Mouse (Mus musculus): ENCODE results near the gene Fbxl8.
A peak's percentile ranks its signal among the peaks of the same experiment; 100 is the strongest.
"Not testable (repeated sequence)": the region's sequence is repeated elsewhere in the genome, so short reads cannot be mapped to it uniquely, and the experiment has no call there.

Fbxl8 gene

GRCm38 (mm10) chr8:105285514-105285913 lies 21.1 kb downstream of the Fbxl8 start:
- DNase-seq, result no peak

DNA sequence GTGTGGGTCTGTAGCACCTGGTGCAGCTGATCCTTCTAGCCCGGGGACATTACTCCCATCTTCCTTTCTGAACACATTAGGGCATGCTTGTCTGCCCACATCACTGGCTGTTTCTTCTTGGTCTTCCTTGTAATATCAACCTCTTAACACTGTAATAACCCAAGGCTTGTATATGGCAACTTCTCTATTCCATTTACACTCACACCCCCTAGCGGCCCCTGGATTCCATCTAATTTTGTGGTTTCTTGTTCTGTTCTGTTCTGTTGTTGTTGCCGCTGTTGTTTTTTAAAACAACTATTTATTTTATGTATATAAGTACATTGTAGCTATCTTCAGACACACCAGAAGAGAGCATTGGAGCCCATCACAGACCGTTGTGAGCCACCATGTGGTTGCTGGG lies 22.5 kb downstream of the Fbxl8 start:
- no peak for DNase-seq

DNA sequence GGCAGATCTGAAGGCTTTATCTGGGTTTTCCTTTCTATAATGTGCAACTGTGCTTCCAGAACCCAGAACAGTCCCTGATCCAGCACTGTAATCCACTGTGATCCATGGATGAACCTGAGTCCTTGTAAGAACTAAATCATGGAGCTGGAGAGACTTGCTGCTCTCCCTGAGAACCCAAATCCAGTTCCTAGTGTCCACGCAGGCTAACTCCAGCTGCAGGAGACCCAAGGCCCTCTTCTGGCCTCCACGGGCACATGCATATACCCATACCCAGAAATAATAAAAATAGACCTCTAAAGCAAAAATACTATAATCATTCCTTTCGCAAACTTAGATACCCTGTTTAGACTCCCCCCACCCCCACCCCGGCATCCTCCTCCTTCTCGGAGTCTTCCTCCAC lies 23.8 kb downstream of the Fbxl8 start:
- no peak for DNase-seq

GRCm38 (mm10) chr8:105288958-105289732 lies 24.7 kb downstream of the Fbxl8 start:
- DNase-seq, result peak; percentile 95

- DNase-seq, result peak; percentile 44
Observed at GRCm38 (mm10) chr8:105289805-105290460, 25.5 kb downstream of the Fbxl8 start, which contains the start of gene 4931428F04Rik. Gene 4931428F04Rik, minus strand, starts transcription at chr8:105289864.

DNA sequence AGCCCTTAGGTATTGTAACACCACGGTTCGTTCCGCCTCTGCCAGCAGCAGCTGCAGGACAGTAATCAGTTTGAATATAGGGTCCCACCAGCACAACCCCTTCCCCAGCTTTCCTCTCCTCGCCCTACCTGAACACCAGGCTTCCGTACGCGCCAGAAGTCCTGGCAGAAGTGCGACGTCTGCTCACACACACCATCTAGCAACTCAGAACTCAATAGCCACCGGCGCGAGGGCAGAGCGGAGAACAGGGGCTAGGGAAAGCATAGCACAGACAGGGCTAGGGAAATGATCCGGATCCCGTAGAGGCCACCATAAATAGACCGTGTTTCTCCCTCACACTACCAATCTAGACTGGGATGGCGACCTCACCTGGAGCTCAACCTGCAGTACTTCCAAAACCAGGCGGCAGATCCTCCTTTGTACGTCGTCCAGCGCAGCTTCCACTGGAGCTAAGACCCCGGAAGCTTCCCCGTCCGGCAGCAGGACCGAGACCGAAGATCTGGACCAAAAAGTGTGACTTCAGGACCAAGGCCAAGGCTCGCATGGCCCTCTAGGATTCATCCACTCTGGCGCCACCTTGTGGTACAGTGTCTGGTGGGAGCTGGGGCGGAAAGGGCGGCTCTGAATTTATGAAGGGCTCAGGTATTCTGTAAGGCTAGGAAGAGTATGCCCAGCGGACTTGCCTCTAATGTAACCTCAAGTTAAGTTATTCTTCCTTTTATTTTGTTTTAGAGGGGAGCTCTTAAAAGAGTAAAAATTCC lies 26.3 kb downstream of the Fbxl8 start:
- DNase-seq, result peak; percentile 96

- DNase-seq, result not testable (repeated sequence)
Observed at GRCm38 (mm10) chr8:105291364-105291763, 26.9 kb downstream of the Fbxl8 start.

DNA sequence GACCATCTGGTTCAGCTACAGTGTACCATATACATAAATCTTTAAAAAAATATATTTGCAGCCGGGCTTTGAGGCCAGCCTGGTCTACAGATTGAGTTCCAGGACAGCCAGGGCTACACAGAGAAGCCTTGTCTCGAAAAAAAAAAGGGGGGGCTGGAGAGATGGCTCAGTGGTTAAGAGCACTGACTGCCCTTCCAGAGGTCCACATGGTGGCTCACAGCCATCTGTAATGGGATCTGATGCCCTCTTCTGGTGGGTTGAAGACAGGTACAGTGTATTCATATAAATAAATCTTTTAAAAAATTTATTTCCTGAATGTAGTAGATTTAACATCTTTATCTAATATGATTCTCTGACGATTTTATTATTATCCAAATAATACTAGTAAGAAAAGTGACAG lies 27.4 kb downstream of the Fbxl8 start:
- DNase-seq, result not testable (repeated sequence)

GRCm38 (mm10) chr8:105292471-105292870 lies 28.0 kb downstream of the Fbxl8 start:
- no peak for DNase-seq

- DNase-seq, result no peak
Observed at GRCm38 (mm10) chr8:105293405-105293804, 29.0 kb downstream of the Fbxl8 start.

DNA sequence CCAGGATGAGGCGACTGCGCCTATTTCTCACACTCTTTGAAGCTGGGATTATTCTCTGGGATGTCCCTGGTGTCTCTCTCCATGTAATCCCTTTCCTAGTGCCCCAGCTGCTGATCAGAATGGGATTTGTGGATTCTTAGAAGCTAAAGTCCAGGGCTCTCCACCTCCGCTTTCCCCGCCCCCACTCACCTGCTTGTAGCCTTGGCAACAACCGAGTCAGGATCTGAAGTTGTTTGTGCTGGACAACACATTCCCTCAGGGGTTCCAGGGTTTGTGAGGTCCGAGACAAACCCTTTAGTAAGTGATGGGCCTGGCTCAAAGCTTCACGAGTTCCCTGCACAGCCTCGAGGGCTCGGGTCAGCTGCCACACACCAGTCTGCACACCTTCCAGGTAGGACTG lies 30.3 kb downstream of the Fbxl8 start:
- DNase-seq, result peak; percentile 57

- DNase-seq, result no peak
Observed at GRCm38 (mm10) chr8:105295256-105295655, 30.8 kb downstream of the Fbxl8 start.

DNA sequence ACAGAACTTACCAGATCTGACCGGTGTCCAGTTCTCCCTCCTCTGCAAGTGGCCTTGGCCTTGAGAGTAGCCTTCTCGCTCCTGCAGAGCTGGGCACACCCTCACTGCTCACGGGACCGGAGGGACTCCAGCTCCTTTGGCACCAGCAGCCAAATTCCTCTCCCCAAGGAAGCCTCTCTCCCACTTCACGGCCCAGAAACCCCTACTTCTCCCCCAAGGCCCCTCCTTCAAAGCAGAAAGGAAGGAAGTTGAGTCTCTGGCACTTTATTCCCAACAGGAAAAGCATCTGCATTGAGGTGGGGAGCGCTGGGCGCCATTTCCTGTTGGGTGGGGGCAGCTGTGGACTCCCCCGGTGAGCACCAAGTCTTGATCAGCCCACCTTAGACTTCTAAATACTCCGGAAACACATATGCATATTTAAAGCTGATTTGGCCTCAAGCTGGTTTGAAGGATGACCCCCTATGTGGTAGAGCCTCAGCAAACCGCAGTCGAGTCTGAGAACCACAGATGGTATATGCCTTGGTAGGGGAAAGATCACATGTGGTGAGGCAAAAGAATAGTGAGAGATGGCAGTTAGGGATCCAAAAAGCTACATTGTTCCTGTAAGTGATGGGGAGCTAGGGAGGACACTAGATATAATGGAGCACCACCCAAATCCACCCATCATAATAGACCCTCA lies 31.6 kb downstream of the Fbxl8 start, which contains the start of gene Exoc3l:
Gene Exoc3l, minus strand, starts transcription at position 207 of the 679 bp plus-strand sequence.
- DNase-seq, result peak; percentile 45

GRCm38 (mm10) chr8:105297511-105298192 lies 33.2 kb downstream of the Fbxl8 start, which contains the start of gene E2f4:
Gene E2f4, plus strand, starts transcription at chr8:105297663.
- peak; percentile 96 for DNase-seq

DNA sequence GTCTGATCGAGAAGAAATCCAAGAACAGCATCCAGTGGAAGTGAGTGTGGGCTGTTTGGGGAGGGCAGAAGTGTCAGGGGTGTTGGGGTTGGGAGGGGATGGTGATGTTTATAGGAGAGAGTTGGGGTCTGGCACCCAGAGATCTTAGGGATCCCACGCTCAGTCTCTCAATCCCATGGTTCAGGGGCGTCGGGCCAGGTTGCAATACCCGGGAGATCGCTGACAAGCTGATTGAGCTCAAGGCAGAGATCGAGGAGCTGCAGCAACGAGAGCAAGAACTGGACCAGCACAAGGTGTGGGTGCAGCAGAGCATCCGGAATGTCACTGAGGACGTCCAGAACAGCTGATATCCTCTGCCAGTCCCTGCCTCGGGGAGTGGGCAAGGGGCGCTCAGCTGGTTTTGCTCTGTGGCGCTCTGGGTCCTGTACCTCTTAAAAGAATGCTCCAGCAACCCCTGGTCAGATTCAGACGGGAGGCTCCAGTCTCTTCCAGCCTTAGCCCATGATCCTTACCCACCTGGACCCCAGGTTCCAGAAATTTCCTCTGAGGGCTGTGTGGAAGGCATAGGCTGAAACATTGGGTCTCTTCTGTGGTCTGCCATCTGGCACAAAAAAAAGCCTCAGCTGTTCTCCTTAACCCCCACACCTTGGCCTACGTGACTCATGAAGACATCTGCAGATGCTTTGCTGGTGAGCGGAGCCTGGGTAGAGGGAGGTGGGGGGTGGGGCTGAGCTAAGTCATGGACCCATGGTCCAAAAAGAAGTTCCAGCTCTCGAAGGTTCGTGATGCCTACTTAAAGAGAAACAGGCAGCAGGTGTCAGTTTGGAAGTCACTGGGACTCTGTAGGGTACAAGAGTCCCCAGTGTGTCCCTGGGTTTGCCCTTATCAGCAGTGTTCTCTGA lies 34.2 kb downstream of the Fbxl8 start:
- no peak for DNase-seq

- DNase-seq, result no peak
Observed at GRCm38 (mm10) chr8:105299962-105300361, 35.5 kb downstream of the Fbxl8 start.

- no peak for DNase-seq
Observed at GRCm38 (mm10) chr8:105303396-105303795, 38.9 kb downstream of the Fbxl8 start.

DNA sequence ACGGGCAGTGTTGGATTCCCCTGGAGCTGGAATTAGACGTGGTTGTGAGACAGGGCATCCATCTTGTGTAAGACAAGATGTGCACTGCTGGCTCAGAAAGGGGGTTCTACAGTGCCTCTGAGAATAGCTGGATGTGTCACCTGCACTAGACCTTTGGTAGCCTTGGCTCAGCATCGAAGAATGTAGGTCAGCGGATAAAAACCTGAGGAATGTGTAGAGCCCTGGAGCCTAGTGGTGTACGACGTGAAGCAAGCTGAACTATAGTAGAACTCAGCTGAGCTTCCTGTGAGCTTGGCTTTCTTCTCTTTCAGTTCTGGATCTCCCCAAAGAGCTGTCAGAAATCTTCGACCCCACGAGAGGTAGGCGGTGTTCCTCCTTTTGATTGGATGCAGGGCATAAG lies 39.4 kb downstream of the Fbxl8 start:
- peak; percentile 34 for DNase-seq

- DNase-seq, result no peak
Observed at GRCm38 (mm10) chr8:105304325-105305210, 40.1 kb downstream of the Fbxl8 start.

Data from lung, postnatal 36 days (tissue).